Mouse (Mus musculus): ENCODE data around the gene Psors1c2.

GRCm38 (mm10) chr17:35517526-35517925 lies 15.5 kb upstream of the Psors1c2 start:
- no peak for TF ChIP-seq CTCF (IDR thresholded peaks at IDR 0.05; ENCODE audit: borderline replicate concordance, insufficient read depth, low read length)
- TF ChIP-seq POLR2A (IDR thresholded peaks at IDR 0.05; ENCODE audit: low read depth, low read length): no peak
